Mouse (Mus musculus): ENCODE results near the gene Nup188.

- TF ChIP-seq CTCF (IDR thresholded peaks at IDR 0.05; ENCODE audit: low read depth) (peak; percentile 56), EP300 (optimal IDR thresholded peaks at IDR 0.05) (no peak)
Measured at GRCm38 (mm10) chr2:30358533-30359531, 72.6 kb downstream of the Nup188 start, which contains the start of gene Sh3glb2.

All from stomach, postnatal 0 days (tissue).